Mouse (Mus musculus): ENCODE results near the gene Btbd16.

Btbd16 gene

DNA sequence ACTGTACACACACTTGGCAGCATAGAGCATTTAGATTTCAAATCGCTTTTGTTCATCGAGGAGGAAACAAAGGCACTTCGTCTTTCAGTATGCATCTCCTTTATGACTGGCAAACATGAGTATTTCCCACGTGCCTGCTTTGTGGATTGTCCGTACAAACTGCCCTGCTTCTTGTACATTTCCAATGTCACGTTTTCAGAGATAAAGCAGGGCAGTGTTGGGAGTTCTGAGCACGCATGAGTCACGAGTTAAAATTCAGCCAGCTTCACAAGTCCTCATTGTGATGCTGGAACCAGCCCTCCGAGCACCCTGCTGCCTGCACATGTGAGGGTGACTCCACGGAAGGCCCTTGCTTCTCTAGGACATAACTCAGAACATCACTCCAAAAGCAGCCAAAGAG lies 45.8 kb downstream of the Btbd16 start:
- DNase-seq, result no peak

DNA sequence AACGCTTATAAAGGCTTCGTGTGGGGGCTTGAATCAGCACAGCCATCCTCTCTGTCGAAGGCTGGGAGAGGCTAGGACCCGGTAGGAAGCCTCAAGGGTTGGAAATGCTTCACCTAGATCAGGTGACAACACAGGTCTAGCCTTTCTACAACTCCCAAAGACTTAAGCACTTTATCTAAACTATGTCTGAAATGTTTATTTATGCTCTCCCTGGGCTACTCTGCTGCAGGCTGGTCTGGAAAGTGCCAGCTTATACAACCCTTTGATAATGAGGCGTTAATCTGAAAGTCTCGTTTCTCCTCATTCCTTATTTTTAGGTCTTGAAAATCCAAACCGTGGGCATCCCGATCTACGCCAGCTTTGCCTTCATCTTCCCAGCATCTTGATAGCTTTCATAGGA lies 50.1 kb downstream of the Btbd16 start:
- DNase-seq, result no peak

DNA sequence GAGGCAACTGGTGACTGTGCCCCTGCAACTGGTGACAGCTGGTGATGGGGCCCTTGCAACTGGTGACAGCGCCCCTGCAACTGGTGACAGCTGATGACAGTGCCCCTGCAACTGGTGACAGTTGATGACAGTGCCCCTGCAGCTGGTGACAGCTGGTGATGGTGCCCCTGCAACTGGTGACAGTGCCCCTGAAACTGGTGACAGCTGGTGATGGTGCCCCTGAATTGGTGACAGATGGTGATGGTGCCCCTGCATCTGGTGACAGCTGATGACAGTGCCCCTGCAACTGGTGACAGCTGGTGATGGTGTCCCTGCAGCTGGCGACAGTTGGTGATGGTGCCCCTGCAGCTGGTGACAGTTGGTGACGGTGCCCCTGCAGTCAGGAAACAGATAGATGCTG lies 52.5 kb downstream of the Btbd16 start:
- no peak for DNase-seq

DNA sequence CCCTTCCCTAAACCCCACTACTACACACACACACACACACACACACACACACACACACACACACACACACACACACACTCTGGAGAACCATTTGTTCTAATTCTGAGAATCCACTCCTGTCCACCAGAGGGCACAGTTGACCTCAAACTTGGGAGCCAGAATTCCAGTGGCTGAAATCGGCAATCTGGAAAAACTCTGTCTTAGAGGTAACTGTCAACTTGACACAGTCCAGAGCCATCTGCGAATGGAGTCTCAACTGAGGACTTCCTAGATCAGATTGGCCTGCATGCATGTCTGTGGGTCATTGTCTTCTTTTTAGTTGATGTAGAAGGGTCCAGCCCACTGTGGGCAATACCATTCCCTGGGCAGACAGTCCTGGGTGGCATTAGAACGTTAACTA lies 53.6 kb downstream of the Btbd16 start:
- DNase-seq, result peak; percentile 79 to 83

DNA sequence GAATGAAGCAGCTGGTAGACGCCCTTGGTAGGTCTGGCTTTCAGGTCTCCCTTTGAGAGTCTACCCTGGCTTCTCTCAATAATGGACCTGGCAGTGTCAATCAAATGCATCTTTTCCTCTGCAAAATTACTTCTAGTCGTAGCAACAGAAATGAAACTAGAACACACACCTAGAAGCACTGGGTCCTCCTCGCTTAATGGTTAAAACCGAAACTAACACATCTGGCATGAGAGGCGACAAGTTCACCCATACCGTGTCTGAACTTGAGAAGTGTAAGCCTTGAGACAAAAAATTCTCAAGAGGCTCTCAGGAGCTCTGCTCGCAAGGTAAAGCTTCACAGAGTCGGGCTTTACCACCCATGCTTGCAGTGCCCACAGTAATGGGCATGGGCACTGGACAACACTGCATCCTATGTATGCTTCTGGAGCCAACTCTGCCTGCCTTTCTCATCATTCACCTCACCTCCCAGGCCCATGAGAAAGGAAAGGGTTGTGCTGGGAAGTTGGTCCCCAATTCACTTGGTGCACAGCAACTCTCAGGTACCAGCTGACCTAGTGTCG lies 54.1 kb downstream of the Btbd16 start:
- DNase-seq, result no peak

DNA sequence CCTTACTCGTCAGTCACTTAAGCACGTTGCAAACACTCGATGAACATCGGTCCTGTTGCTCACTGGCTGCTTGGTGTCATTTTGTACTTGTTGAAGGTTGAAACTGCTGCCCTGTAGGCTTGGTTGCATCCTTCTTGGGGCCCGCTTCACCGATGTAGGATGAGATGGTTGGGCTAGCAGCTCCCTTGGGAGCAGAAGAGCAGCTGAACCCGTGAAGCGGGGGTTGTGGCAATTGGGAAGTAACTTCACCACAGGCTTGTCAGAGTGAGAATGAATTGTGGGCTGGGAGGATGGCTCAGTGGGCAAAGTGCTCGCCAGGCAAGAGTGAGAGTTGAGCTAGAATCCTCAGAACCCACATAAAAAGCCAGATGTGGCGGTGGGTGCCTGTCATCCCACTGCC lies 54.6 kb downstream of the Btbd16 start:
- DNase-seq, result no peak

DNA sequence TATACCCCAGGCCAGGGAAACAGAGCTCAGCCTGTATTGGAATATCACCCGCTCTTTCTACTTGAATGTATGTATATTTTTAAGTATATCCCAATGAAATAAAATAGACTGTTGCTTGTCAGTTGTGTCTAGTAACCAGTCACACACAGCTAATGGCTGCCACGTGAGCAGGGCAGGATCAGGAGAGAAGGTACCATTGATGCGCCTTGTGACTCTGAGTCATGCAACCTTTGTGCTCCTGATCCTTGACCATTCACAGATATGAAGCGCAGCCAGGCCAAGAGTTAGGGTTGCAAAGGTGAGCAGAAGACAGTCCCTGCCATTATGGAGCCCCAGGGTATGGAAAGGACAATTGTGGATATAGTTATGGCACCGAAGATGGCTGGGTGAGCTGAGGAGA lies 57.7 kb downstream of the Btbd16 start:
- DNase-seq, result no peak

DNA sequence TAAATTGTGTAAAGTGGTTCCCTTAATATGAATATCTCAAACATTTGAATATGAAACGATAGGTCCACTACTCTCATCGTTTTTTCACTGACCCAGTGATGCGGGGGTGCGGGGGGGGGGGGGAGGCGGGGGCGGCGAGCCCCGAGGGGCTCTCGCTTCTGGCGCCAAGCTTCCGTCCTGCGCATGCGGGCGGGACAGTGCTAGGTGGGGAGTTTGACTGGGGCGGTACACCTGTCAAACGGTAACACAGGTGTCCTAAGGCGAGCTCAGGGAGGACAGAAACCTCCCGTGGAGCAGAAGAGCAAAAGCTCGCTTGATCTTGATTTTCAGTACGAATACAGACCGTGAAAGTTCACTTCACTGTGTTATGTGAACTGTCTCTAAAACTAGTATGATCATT lies 60.4 kb downstream of the Btbd16 start:
- DNase-seq, result peak; percentile 56 to 73

DNA sequence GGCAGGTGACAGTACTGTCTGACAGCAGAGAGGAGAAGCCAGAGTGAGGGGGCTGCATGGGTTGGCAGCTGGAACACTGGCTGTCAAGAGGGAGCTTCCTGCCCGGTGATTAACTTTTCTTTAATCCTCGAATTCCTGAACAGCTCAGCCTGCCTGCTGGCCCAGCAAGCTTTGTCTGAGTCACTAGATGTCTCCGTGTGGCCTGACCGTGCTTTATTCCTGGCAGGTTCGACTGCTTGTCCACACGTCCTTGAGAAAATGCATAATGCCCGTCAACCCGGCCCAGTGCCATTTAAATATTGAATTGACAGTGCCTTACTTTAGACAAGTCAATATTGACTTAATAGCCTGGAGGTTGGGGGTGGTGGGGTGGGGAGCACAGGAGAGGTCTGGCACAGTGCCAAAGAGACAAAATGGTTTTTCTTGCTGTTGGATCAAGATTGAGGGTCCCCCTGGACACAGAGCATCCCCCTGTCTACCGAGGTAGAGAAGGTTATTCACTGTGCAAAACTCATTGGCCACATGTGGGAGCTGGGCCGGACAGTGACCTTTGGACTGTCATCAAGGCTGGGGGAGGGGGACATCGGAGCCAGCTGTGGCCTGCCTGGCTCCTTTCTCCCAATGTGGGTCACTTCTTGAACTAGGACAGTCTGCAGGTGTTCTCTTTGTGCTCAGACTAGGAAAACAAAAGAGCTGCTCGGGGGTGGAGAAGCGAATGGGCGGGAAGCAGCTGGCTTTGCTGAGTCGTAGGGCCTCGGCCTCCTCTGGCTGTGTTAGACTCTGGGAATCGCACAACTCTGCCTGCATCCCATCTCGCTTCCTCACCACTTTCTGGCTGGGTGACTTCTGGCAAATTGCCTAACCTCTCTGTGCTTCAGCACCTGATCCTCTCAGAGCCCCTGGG lies 61.3 kb downstream of the Btbd16 start:
- DNase-seq, result peak; percentile 53 to 69

DNA sequence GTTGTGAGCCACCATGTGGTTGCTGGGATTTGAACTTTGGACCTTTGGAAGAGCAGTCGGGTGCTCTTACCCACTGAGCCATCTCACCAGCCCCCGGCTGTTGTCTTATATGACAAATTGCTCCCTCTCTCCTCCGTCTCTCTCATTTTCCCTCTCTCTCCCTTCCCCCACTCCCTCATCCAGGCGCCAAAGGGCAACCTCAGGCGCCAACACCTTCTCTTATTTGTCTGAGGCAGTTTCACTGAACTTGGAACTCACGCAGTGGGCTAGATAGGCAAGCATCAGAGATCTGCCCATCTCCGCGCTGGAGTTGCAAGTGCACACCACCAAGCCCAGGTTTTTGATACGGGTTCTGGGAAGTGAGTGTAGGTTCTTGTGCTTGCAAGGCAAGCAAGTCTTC lies 62.2 kb downstream of the Btbd16 start:
- peak in 1 of 2 experiments; percentile 26 for DNase-seq

DNA sequence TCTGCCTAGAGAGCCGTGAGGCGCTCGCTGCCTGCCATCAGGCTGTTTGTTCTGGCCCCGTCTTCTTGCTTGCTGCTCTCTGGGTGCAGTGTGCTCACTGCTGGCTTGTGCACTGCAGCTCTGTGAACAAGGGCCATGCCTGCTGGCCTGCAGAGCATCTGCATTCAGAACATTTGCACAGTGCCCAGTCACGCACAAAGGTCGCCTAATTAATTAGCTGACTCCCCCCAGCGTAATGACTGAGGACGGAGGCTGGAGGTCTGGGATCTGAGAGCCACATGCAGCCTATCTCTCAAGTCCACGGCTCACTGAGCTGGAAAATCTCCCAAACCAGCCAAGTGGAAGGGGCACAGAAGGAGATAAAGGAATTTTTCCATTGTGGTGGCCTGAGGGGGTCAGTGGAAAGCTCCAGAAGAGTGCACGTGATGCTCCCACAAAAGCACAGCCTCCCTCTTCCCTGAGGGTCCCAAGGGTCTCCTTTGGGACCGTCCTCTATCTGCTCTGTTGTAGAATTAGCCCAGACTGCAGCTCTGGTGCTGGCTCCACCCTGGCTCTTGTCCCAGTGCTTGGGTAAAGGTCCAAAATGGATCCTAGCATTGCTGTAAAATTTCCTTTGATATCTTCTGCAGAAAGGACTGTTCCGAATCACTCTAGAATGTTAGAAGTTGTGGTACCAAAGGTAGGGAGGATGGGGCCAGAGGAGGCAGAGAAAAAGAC lies 64.2 kb downstream of the Btbd16 start:
- peak; percentile 91 to 93 for DNase-seq

DNA sequence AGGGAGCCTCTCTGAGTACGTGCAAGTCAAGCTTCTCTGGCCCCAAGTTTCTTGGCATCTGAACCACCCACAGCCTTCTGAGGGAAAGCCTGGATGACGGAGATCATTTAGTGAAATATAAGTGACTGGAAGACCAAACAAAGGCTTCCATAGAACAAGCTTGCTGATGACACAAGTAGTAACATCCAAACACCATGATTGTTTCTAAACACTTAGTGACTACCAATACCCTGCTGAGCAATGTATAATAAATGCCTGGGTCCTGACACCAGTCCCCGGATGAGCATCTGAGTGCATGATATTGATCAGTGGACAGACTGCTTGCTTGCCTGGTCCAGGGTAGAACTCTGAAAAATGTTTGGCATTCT lies 64.8 kb downstream of the Btbd16 start:
- DNase-seq, result no peak

DNA sequence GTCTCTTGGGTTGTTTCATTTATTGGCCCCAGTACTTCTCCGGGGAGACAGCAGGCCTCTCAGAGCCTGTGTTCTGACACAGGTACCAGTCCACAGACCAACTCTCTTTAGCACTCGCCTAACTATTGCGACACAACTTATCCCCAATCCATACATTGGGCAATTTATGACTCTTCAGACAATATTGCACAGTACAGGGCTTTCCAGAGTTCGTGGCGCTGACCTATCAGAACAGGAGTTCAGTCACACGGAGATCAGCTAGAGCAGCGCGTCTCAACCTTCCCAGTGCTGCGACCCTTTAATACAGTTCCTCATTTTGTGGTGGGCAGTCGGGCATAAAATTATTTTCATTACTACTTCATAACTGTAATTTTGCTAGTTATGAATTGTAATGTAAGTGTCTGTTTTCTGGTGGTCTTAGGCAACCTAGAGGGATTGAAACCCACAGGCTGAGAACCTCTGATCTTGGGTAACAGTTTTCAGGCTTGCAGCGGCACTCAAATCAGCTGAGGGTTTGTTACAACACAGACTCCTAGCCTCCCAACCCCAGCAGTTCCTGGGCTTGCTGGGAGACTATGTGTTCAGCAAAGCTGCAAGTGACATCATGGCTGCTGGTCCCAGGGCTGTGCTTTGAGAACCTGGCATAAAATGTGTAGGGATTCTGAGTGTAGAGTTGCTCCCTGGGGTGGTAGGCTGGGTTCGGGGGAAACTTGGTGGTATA lies 65.7 kb downstream of the Btbd16 start:
- DNase-seq, result no peak

DNA sequence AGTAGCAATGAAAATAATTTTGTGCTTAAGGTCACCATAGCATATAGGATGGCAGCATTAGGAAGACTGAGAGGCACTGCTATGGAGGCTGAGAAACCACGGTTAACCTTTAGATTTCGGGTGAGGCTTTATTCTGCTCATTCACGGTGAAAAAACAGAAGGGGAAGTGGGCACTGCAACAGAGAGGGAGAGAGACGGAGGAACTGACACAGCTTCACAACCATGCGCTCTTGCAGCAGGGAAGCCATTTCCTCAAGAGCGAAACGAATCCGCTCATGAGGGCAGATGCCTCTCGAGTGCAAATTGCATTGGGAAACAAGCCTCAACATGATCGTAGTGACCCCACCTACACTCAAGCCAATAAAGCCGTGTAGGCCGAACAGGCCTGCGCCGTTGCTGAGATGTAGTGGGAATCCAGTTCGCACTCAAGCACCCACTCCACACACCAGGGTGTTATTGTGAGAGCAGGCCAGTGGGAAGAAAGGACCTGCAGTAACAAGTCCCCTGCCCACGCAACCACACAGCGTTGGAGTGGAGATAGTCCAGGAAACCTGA lies 73.4 kb downstream of the Btbd16 start:
- DNase-seq, result no peak

DNA sequence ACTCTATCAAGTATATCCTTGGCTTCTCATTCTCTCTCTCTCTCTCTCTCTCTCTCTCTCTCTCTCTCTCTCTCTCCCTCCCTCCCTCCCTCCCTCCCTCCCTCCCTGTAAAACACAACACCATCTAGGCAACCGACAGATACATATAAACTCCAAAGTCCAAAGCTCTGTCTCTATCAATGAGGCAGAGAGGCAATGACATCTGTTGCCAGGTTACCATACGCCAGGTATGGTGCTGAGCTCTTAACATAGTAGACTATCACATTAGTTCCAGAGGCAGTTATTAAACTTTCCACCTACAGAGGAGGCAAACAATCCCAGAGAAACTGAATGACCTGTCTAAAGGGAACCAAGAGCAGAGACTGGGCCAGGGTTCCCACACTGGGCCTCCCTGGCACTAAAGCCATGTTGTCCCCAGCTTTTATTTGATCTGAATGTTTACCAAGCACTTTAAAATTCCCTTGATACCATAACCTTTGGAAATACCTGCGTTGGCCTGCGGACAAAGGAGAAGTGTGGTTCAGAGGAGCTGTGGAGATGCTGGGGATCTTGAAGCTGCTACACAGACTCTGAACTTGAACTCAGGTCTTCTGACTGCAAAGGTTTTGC lies 80.9 kb downstream of the Btbd16 start:
- no peak for DNase-seq

DNA sequence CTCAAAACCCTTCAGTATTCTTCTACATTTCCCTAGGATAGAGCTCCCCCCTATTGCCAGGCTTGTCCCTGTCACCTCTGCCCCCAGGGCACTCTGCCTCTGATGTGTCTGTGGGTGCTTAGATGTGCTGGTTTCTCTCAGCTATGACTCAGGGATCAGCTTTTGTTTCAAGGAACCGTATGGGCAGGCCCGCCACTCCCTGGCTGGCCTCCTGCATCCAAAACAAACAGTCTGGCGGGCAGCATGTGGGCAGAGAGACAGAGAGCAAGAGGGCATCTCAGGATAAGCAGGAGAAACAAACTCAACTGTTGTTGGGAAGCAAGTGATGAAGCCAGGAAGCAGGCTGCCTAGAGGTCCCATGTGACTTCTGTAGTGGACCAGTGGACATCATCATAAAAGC lies 81.8 kb downstream of the Btbd16 start:
- peak; percentile 71 to 74 for DNase-seq

DNA sequence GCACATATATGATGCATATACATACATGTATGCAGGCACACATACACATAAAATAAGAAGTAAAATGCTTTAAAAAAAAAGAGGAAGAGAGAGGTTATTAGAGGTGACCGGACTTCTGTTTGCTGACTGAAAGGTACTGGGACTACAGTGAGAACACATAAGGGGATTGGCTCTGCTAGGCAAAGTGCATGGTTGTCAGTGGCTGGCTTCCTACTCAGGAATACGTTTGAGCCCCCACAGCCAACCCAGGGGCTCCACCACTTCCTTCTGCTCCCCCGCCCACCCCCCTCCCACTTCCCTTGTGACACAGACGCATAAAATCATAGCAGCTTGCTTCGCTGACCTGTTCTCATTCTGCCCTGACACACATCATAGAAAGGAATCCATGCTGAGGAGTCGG lies 84.1 kb downstream of the Btbd16 start:
- DNase-seq, result no peak

DNA sequence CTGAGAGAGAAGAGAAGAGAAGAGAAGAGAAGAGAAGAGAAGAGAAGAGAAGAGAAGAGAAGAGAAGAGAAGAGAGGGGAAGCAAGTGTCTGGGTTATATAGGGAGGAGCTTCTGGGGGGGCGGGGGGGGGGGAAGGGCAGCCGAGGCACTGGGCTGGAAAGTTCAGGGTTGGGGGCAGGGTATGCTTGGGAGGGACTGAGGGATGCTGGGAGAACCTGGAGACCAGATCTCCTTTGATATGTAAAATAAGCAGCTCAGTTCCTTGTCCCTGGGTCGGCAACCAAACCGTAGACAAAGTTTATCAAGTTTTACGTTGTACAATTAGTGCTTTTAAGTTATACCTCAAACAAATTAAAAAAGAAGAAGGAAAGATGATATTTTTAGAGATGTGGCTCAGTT lies 86.1 kb downstream of the Btbd16 start:
- DNase-seq, result no peak

DNA sequence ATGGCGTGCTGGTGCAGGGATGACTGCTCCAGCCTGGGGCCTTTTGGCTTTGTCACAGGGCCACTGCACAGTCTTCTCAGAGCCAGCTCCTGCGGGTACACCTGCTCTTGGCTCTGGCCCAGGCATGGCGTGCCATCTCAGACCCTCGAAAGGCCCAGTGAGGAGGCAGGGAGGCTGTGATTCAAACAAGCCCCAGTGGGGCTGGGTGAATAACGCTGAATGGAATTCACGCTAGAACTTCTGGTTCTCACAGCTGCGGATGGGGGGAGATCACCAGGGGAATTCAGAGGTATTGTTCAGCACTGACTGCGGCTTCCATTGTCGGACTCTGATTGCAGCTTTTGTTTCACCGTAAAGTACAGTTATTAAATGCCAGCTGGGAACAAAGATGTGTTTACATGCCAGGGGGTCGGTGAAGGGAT lies 86.9 kb downstream of the Btbd16 start:
- DNase-seq, result peak; percentile 67 to 70

DNA sequence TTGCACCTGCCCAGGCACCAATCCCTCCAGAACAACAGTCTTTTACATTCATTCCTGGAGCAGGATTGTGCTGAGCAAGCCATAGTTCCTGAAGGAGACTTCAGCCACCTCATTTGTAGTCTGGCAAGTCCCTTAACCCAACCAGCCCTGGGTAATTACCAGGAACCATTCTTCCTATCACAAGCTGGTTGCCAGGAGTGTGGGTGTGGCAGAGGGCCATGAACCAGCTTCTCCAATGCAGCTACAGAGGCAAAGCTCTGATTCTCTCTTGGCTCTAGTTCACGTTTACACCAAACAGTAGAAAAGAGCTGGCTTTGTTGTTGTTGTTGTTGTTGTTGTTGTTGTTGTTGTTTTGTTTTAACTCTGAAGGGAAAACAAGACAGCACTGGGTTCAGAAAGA lies 88.6 kb downstream of the Btbd16 start:
- peak in 1 of 2 experiments; percentile 50 for DNase-seq

DNA sequence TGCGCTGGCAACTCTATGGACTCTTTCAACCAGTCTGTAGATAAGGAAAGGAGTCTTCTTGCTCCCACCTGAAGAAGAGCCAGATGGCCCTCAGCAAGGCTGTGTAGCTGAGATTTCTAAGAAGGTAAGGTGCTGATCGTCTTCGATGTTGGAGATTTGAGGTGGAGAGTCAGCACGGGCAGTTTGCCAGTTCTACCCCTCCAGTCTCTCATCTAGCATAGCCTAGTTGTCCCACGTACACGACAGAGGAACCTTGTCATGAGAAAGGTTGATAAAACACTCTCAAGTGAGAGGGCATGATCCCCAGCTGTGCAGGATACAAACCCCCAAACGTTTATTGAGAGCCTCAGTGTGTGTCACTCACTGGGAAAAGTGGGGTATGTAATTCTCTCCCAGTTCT lies 90.8 kb downstream of the Btbd16 start:
- peak; percentile 39 to 50 for DNase-seq
